In the genomic region with DNA sequence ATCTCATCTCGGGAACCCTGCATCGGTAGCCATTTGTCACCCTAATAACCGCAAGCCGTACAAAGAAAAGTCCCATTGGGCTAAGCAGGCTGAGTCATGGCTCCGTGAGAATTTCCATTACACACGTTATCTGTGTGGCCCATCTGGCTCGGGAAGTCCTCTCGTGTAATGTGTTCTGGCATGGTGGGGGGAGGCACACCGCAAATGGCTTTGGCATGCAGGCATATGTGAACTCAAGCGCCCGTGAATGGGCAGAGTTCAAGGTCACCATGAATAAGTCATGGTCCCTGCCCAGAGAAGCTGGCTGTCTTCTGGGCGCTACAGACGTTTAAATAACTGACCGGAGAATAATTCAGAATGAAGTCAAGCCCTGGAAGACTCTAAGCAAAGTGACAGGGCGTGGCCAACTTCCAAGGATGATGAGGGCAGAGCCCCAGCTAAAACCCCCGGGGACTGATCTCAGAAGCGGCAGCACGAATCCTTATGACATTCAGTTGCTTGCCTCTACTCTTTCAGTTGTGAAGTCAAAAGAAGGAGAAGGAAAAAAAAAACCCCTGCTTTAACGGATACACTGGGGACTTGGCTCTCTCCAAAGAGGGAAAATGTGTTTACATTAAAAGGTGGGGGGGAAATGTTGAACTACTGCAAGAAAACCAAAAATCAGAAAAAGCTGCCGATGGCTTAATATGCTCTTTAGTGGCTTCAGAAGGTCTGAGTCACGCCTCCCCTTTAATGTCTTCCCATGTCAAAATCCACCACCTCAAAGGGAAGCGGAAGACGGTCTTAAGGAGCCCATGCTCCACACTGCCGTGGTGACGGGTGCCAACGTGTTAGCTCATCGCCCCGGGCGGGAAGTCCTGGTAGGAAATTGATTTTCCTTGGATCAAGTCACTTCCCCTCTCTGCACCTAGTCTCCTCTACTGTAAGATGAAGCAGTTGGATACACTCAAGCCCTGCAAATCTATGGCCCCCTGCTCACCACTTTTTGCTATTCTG, we compare ENCODE assay signal across 9 mouse cellular contexts.
DNase-seq lines count a peak whose midpoint lies in the region.
"Had no signal": no experiment of that assay in that cellular context is flagged by ENCODE, and none has a peak within 500 bp of the region (broad histone marks: within the 10 kb centered on the region; RNA-seq: fewer than 3 reads in every experiment).

No protein-coding gene starts in this region.

- intact Hi-C loops in left cerebral cortex, postnatal 4 days (cut with DNase I), result no loop called here
- intact Hi-C loops in left cerebral cortex, postnatal 25 days (cut with DNase I), result no loop called here

- DNase-seq in cerebellum, postnatal 10 days, result peak; percentile 69 to 72
- no peak for DNase-seq in cerebellum, adult 8-10 months
- DNase-seq in left cerebral cortex, postnatal 4 days, result peak; percentile 65
- no peak for DNase-seq in left cerebral cortex, postnatal 25 days (ENCODE audit: low spot score in 2 of 2)
- DNase-seq in lung, postnatal 14 days, result peak; percentile 39
- peak; percentile 57 for DNase-seq in retina, embryonic 14.5 days (ENCODE audit: low spot score)
- DNase-seq in ovary, postnatal 14 days (ENCODE audit: low spot score), result no peak
- no peak for DNase-seq in B cell, adult 2 months
- DNase-seq: cerebellum, adult 18-20 months had no signal

Comparison
In these comparisons a context has a peak if more than half of its experiments do, and no peak if none do; other contexts are left out.
1. DNase-seq: peak in cerebellum, postnatal 10 days (2 of 2), left cerebral cortex, postnatal 4 days (single experiment), lung, postnatal 14 days (single experiment) and retina, embryonic 14.5 days (single experiment); none in cerebellum, adult 8-10 months (single experiment), left cerebral cortex, postnatal 25 days (0 of 2), ovary, postnatal 14 days (single experiment) and B cell, adult 2 months (0 of 2).